Mouse (Mus musculus): ENCODE results near the gene Exosc6. TPM values are rescaled to one million over a fixed set of nuclear protein-coding genes. Genes with fewer than 3 reads are reported as not detected.

Exosc6 gene
- not detected for polyA plus RNA-seq (2015; fragmentation: Illumina TruSeq; extraction: RNeasy Lipid Tissue Mini Kit (QIAGEN cat#74804); ENCODE audit: insufficient read depth, low read depth, low replicate concordance)

DNA sequence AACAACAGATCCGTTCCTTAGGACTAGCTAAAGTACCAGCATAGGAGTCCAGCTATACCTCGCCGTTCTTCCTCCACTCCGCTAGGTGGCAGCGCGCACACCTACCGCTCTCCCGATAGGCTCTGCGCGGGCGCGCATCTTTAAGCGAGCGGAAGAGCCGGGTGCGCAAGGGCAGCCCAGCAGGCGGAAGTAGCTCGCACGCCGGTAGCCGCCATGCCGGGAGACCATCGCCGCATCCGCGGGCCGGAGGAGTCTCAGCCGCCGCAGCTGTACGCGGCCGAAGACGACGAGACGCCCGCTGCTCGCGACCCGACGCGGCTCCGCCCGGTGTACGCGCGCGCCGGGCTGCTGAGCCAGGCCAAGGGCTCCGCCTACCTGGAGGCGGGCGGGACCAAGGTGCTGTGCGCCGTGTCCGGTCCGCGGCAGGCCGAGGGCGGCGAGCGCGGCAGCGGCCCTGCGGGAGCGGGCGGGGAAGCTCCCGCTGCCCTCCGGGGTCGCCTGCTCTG is at the start of gene Exosc6:
Gene Exosc6 (plus strand): TSS at position 182 of the 506 bp plus-strand sequence.

DNA sequence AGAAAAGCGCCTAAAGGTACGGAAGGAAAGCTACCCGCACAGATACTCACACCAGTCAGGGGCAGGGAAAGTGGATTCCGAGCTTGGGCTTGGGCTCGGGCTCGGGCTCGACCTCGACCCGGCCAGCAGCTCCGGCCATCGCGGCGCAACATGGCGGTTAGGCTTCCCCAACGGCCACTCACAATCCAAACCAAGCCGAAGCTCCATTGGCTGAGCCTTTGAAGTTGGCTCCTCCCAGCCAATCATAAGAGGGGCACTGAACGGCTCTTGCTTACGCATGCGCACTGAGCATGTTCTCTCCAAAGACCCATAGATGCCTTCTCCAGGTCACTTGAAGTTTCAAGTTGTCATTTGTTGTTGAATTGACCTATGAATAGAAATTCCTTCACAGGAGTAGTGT is 24.6 kb upstream of the Exosc6 start, which contains the start of gene Ddx19b:
Gene Ddx19b (minus strand): TSS at position 180 of the 400 bp plus-strand sequence.

DNA sequence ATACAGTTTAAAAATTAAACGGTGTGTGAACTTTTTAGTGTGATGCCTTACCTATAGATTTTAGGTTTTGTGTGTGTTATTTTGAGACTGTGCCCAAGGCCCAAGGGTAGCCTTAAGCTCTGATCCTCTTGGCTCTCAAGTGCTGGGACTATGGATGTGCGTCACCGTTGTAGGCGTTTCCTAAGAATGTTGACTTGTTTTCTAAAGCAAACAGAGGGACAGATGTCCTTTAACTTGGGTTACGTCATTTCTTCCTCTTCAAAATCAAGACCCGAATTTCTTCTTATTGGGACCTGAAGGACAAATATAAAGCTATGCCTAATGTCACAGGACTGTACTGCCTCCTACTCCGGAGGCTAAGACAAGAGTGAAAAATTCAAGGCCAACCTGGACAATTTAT is 23.2 kb upstream of the Exosc6 start, which contains the start of gene Aars:
Gene Aars (plus strand): TSS at position 229 of the 400 bp plus-strand sequence.

DNA sequence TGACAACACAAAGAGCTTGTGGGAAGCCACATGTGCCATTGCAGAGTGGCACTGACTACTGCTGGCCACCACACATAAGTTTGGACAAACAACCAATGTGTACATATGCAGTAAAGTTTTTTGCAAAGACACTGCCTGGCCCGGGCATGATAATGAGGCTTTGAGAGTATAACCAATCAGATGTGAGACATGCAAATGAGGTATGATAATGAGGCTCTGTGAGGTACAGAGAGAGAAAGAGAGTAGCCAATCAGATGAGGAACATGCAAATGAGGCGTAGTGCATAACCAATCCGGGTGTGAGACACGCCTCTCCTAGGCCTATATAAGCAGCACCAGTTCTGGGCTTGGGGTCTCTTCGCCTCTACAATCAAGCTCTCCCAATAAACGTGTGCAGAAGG is 36.2 kb downstream of the Exosc6 start, which contains the start of gene Clec18a:
Gene Clec18a (minus strand): TSS at position 101 of the 400 bp plus-strand sequence.

DNA sequence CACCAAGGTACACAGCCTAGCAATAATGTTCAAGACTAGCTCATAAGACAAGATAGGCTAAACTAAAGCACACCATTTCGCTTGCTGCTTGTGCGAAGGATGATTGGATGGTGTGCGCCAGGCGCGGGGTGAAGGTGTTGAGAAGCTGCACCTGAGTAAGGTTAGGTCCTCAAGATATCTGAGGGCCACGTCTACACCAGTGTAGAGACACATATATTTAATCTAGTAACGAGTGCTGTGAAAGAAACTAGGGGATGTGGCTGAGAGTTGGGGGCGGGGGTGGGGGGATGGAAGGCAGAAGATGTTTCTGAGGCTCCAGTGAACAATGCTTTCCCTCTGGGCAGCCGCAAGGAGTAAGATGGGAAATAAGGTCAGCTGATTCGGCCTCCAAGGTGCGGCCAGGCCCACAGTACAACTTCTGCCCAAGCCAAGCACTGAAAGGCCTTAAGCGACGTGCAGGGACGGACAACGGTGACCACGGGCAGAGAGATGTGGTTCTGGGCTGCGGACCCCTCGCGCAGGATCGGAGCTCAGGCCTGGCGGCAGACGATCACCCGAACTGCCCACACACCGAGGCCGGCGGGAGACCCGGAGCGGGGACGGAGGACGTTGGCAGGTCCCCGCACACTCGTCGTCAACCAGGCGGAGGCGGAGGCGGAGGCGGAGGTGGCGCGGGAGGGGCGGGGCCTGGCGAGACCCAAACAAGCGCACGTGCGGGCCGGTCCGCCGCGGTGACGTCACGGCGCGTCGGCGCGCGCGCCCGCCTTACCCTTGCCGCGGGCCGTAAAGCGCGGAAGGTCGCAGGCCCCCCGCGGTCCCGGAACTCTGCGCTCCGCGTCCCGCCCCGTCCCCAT is 38.0 kb downstream of the Exosc6 start, which contains the start of gene Pdpr:
Gene Pdpr (plus strand): TSS at position 766 of the 854 bp plus-strand sequence.

Other genes with a start within 250 kb of the Exosc6 start
- gene Cog4, start 209.7 kb upstream of the Exosc6 start, polyA plus RNA-seq (2015; fragmentation: Illumina TruSeq; extraction: RNeasy Lipid Tissue Mini Kit (QIAGEN cat#74804); ENCODE audit: insufficient read depth, low read depth, low replicate concordance): 9.6 TPM
- 10.7 TPM for gene Sf3b3, start 209.6 kb upstream of the Exosc6 start, polyA plus RNA-seq (2015; fragmentation: Illumina TruSeq; extraction: RNeasy Lipid Tissue Mini Kit (QIAGEN cat#74804); ENCODE audit: insufficient read depth, low read depth, low replicate concordance)
- gene Fuk, start 153.9 kb upstream of the Exosc6 start, polyA plus RNA-seq (2015; fragmentation: Illumina TruSeq; extraction: RNeasy Lipid Tissue Mini Kit (QIAGEN cat#74804); ENCODE audit: insufficient read depth, low read depth, low replicate concordance): 4.9 TPM
- gene St3gal2, start 136.4 kb upstream of the Exosc6 start, polyA plus RNA-seq (2015; fragmentation: Illumina TruSeq; extraction: RNeasy Lipid Tissue Mini Kit (QIAGEN cat#74804); ENCODE audit: insufficient read depth, low read depth, low replicate concordance): 4.4 TPM
- 6.0 TPM for gene Ddx19a, start 58.5 kb upstream of the Exosc6 start, polyA plus RNA-seq (2015; fragmentation: Illumina TruSeq; extraction: RNeasy Lipid Tissue Mini Kit (QIAGEN cat#74804); ENCODE audit: insufficient read depth, low read depth, low replicate concordance)
- gene Ddx19b, start 24.6 kb upstream of the Exosc6 start, polyA plus RNA-seq (2015; fragmentation: Illumina TruSeq; extraction: RNeasy Lipid Tissue Mini Kit (QIAGEN cat#74804); ENCODE audit: insufficient read depth, low read depth, low replicate concordance): 1.4 TPM
- gene Aars, start 23.2 kb upstream of the Exosc6 start, polyA plus RNA-seq (2015; fragmentation: Illumina TruSeq; extraction: RNeasy Lipid Tissue Mini Kit (QIAGEN cat#74804); ENCODE audit: insufficient read depth, low read depth, low replicate concordance): 9.4 TPM
- gene Clec18a, start 36.1 kb downstream of the Exosc6 start, polyA plus RNA-seq (2015; fragmentation: Illumina TruSeq; extraction: RNeasy Lipid Tissue Mini Kit (QIAGEN cat#74804); ENCODE audit: insufficient read depth, low read depth, low replicate concordance): not detected
- 1.3 TPM for gene Pdpr, start 38.3 kb downstream of the Exosc6 start, polyA plus RNA-seq (2015; fragmentation: Illumina TruSeq; extraction: RNeasy Lipid Tissue Mini Kit (QIAGEN cat#74804); ENCODE audit: insufficient read depth, low read depth, low replicate concordance)
- 9.4 TPM for gene Glg1, start 202.9 kb downstream of the Exosc6 start, polyA plus RNA-seq (2015; fragmentation: Illumina TruSeq; extraction: RNeasy Lipid Tissue Mini Kit (QIAGEN cat#74804); ENCODE audit: insufficient read depth, low read depth, low replicate concordance)
- 2.3 TPM for gene Rfwd3, start 243.9 kb downstream of the Exosc6 start, polyA plus RNA-seq (2015; fragmentation: Illumina TruSeq; extraction: RNeasy Lipid Tissue Mini Kit (QIAGEN cat#74804); ENCODE audit: insufficient read depth, low read depth, low replicate concordance)

Data from pancreas, adult 10 weeks (tissue).